Mouse (Mus musculus): ENCODE results near the gene Llph. TPM values are rescaled to one million over a fixed set of nuclear protein-coding genes. Genes with fewer than 3 reads are reported as not detected.

The Llph gene
- total RNA-seq, 2 experiments from 2014 or later: 8.7 to 10.5 TPM

- intact Hi-C loops (cut with DNase I): no loop called here
- no peak for DNase-seq
Observed at GRCm38 (mm10) chr10:120271879-120272269, 45.0 kb downstream of the Llph start.

- intact Hi-C loops (cut with DNase I): no loop called here
- DNase-seq: no peak
Observed at GRCm38 (mm10) chr10:120272270-120272883, 45.5 kb downstream of the Llph start.

GRCm38 (mm10) chr10:120273335-120273734 is 46.5 kb downstream of the Llph start:
- no peak for DNase-seq
- intact Hi-C loops (cut with DNase I): no loop called here

- no peak for DNase-seq
- intact Hi-C loops (cut with DNase I): no loop called here
Observed at GRCm38 (mm10) chr10:120279482-120280128, 52.7 kb downstream of the Llph start.

GRCm38 (mm10) chr10:120280375-120280774 is 53.5 kb downstream of the Llph start:
- no peak for DNase-seq
- intact Hi-C loops (cut with DNase I): no loop called here

GRCm38 (mm10) chr10:120281700-120282099 is 54.8 kb downstream of the Llph start:
- DNase-seq: no peak
- intact Hi-C loops (cut with DNase I): no loop called here

Other genes with a start within 250 kb of the Llph start
- gene Helb, start 114.1 kb upstream of the Llph start, total RNA-seq (2021): 10 to 100 TPM; 10.6 to 14.7 TPM
- 10 to 100 TPM; 94.7 to 99.9 TPM for gene Tmbim4, start 25.5 kb upstream of the Llph start, total RNA-seq (2021)
- 1 to 10 TPM; 3.1 to 4.6 TPM for gene Irak3, start 24.9 kb upstream of the Llph start, total RNA-seq (2021)
- not detected for gene Hmga2, start 249.4 kb downstream of the Llph start, total RNA-seq (2021)

Data from heart, postnatal 36 days (tissue).